ENCODE assay signal across 21 mouse cellular contexts in genomic region chr17:85629396-85629795, GRCm38 (mm10). TPM values are rescaled to one million over a fixed set of nuclear protein-coding genes. Genes with fewer than 3 reads are reported as not detected.
"Had no signal": no experiment of that assay in that cellular context is flagged by ENCODE, and none has a peak within 500 bp of the region (broad histone marks: within the 10 kb centered on the region; RNA-seq: fewer than 3 reads in every experiment).

No protein-coding gene starts in this region.

- DNase-seq: lung, adult 18-20 months; lung, embryonic 14.5 days; lung, postnatal 10 days; midbrain, embryonic 14.5 days; right cerebral cortex, adult 18-20 months; right cerebral cortex, postnatal 4 days; spleen, adult 18-20 months; thymus, adult 18-20 months; thymus, postnatal 14 days; thymus, postnatal 36 days had no signal

- H3K9me3 ChIP-seq: midbrain, embryonic 10.5 days; neural tube, embryonic 13.5 days; neural tube, embryonic 15.5 days had no signal

- H3K4me1 ChIP-seq: neural tube, embryonic 13.5 days; neural tube, embryonic 15.5 days had no signal

- H3K4me3 ChIP-seq: midbrain, embryonic 10.5 days; myocyte; neural tube, embryonic 13.5 days; neural tube, embryonic 15.5 days had no signal

- H3K36me3 ChIP-seq: midbrain, embryonic 10.5 days; neural tube, embryonic 13.5 days; neural tube, embryonic 15.5 days had no signal

- H3K27ac ChIP-seq: midbrain, embryonic 10.5 days; neural tube, embryonic 13.5 days; neural tube, embryonic 15.5 days had no signal

- H3K4me2 ChIP-seq: lung, embryonic 14.5 days; neural tube, embryonic 13.5 days; neural tube, embryonic 15.5 days had no signal

- H3K9ac ChIP-seq: lung, embryonic 14.5 days; neural tube, embryonic 13.5 days; neural tube, embryonic 15.5 days had no signal

RNA-seq across cellular contexts. Expression of gene Six3, which starts 16.0 kb away (rescaled TPM):
- total RNA-seq: megakaryocyte, adult 5-6 weeks; megakaryocyte-erythroid progenitor cell, adult 5-6 weeks had no signal
- polyA plus RNA-seq: liver, embryonic 16.5 days; lung, embryonic 14.5 days; lung, embryonic 16.5 days; myocyte; neural tube, embryonic 13.5 days; neural tube, embryonic 15.5 days; small intestine, adult 2 months; stomach, embryonic 14.5 days; stomach, embryonic 16.5 days had no signal

RNA-seq across cellular contexts. Expression of gene Six2, which starts 58.7 kb away (rescaled TPM):
- total RNA-seq: megakaryocyte, adult 5-6 weeks; megakaryocyte-erythroid progenitor cell, adult 5-6 weeks had no signal
- polyA plus RNA-seq: liver, embryonic 16.5 days; lung, embryonic 14.5 days; myocyte; neural tube, embryonic 13.5 days; neural tube, embryonic 15.5 days; small intestine, adult 2 months had no signal
